ENCODE assay signal across 21 mouse cellular contexts in the genomic region with DNA sequence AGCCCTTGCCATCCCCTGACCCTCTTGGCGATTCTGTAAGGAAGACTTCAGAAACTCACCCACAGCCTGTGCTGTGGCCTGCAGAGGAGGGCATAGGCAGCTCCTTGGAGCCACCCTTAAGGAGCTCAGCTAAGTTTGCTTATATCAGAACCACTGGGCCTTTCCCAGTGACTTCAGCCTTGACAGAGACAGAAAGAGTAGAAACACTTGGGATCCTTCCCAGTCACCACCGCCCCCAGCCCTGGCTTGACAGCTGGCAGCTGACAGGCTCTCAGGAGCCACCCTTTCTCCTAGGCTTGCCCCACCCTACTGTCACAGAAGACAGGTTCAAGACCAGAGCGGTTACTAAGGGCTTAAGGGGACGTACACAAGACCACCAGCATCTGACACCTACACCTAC. TPM values are rescaled to one million over a fixed set of nuclear protein-coding genes. Genes with fewer than 3 reads are reported as not detected.
A peak's percentile ranks its signal among the peaks of the same experiment; 100 is the strongest.
DNase-seq lines count a peak whose midpoint lies in the region; ATAC-seq and TF ChIP-seq lines count a peak whose summit lies in the region.
"Had no signal": no experiment of that assay in that cellular context is flagged by ENCODE, and none has a peak within 500 bp of the region (broad histone marks: within the 10 kb centered on the region; RNA-seq: fewer than 3 reads in every experiment).

No protein-coding gene starts in this region.

- H3K4me3 ChIP-seq in left cerebral cortex, adult 2 months = no peak overlapping the region
- peak overlapping the region; percentile 17 for H3K4me3 ChIP-seq in forebrain, embryonic 11.5 days (ENCODE audit: low read depth, low read length)
- H3K4me3 ChIP-seq in hindbrain, embryonic 14.5 days (replicated peaks; ENCODE audit: low read length) = peak overlapping the region; percentile 36
- peak overlapping the region; percentile 50 for H3K4me3 ChIP-seq in neural tube, embryonic 13.5 days
- H3K4me3 ChIP-seq: embryonic facial prominence, embryonic 13.5 days; stomach, embryonic 15.5 days had no signal

- peak; percentile 25 for DNase-seq in left cerebral cortex, adult 11 months (ENCODE audit: low spot score)
- DNase-seq in left cerebral cortex, adult 2 months (ENCODE audit: extremely low spot score in 1 of 2, low spot score in 2 of 2) = no peak
- DNase-seq in forebrain, embryonic 11.5 days (ENCODE audit: low spot score) = no peak
- DNase-seq in hindbrain, embryonic 14.5 days (ENCODE audit: low spot score) = no peak
- no peak for DNase-seq in lung, postnatal 10 days
- DNase-seq in adrenal gland, postnatal 14 days = no peak
- no peak for DNase-seq in lung, adult 18-20 months
- DNase-seq: cerebellum, adult 9-11 months; kidney, adult 9 months; left cerebral cortex, postnatal 4 days; thymus, postnatal 36 days had no signal

- H3K4me1 ChIP-seq in forebrain, embryonic 11.5 days (replicated peaks; ENCODE audit: control insufficient read depth, insufficient read depth, low read length) = peaks cover 14% of the 10 kb centered on the region; the same call in 1 of the 2 replicates
- peaks cover 37% of the 10 kb centered on the region for H3K4me1 ChIP-seq in hindbrain, embryonic 14.5 days (replicated peaks; ENCODE audit: control insufficient read depth, insufficient read depth, low read length)
- H3K4me1 ChIP-seq in neural tube, embryonic 13.5 days (replicated peaks) = peaks cover 86% of the 10 kb centered on the region

- no peak overlapping the region for H3K9ac ChIP-seq in forebrain, embryonic 11.5 days (ENCODE audit: low read length)
- H3K9ac ChIP-seq in hindbrain, embryonic 14.5 days = no peak overlapping the region
- peak overlapping the region; percentile 78 for H3K9ac ChIP-seq in neural tube, embryonic 13.5 days
- H3K9ac ChIP-seq: embryonic facial prominence, embryonic 13.5 days; liver, embryonic 14.5 days; stomach, embryonic 15.5 days had no signal

- 76% methylated on average over 4 of the region's 4 CpGs for WGBS in forebrain, embryonic 11.5 days
- WGBS in hindbrain, embryonic 14.5 days = 59% methylated on average over 4 of the region's 4 CpGs
- WGBS in neural tube, embryonic 13.5 days = 69% methylated on average over 4 of the region's 4 CpGs

- peak overlapping the region; percentile 38; the same call in 1 of the 2 replicates for H3K4me2 ChIP-seq in forebrain, embryonic 11.5 days (ENCODE audit: low read depth, low read length, severe bottlenecking)
- H3K4me2 ChIP-seq in hindbrain, embryonic 14.5 days (replicated peaks) = peak overlapping the region; percentile 66
- H3K4me2 ChIP-seq in neural tube, embryonic 13.5 days = peak overlapping the region; percentile 86
- H3K4me2 ChIP-seq: embryonic facial prominence, embryonic 13.5 days; stomach, embryonic 15.5 days had no signal

- H3K9me3 ChIP-seq in forebrain, embryonic 11.5 days (ENCODE audit: control insufficient read depth, low read length) = no peaks in the 10 kb centered on the region
- H3K9me3 ChIP-seq in hindbrain, embryonic 14.5 days (ENCODE audit: control insufficient read depth, low read length) = no peaks in the 10 kb centered on the region
- no peaks in the 10 kb centered on the region for H3K9me3 ChIP-seq in neural tube, embryonic 13.5 days
- H3K9me3 ChIP-seq: embryonic facial prominence, embryonic 13.5 days; stomach, embryonic 15.5 days had no signal

- no peak for TF ChIP-seq CTCF in left cerebral cortex, adult 2 months (IDR thresholded peaks at IDR 0.05)

- ATAC-seq in forebrain, embryonic 11.5 days (replicated peaks; ENCODE audit: low FRiP score) = no peak
- ATAC-seq in hindbrain, embryonic 14.5 days (ENCODE audit: low FRiP score) = no peak
- ATAC-seq in neural tube, embryonic 13.5 days (ENCODE audit: low read depth) = no peak
- ATAC-seq: activated CD4-positive, CD25-positive, alpha-beta regulatory T cell, adult 4 months had no signal

- H3K36me3 ChIP-seq in forebrain, embryonic 11.5 days (ENCODE audit: control insufficient read depth, insufficient read depth, low read length) = no peaks in the 10 kb centered on the region
- no peaks in the 10 kb centered on the region for H3K36me3 ChIP-seq in hindbrain, embryonic 14.5 days (replicated peaks; ENCODE audit: control insufficient read depth, insufficient read depth)
- H3K36me3 ChIP-seq in neural tube, embryonic 13.5 days = no peaks in the 10 kb centered on the region
- H3K36me3 ChIP-seq: embryonic facial prominence, embryonic 13.5 days; stomach, embryonic 15.5 days had no signal

- H3K27ac ChIP-seq in left cerebral cortex, adult 2 months = no peak overlapping the region
- no peak overlapping the region for H3K27ac ChIP-seq in forebrain, embryonic 11.5 days (ENCODE audit: low read depth, low read length)
- H3K27ac ChIP-seq in hindbrain, embryonic 14.5 days = no peak overlapping the region
- H3K27ac ChIP-seq in neural tube, embryonic 13.5 days (replicated peaks) = 0 out of 2 replicates have a peak overlapping the region, but pooled peaks have one; percentile 18
- H3K27ac ChIP-seq: embryonic facial prominence, embryonic 13.5 days; liver, embryonic 14.5 days; macrophage; stomach, embryonic 15.5 days had no signal

- H3K27me3 ChIP-seq in forebrain, embryonic 11.5 days (ENCODE audit: control insufficient read depth, insufficient read depth, low read length) = peaks cover 15% of the 10 kb centered on the region
- no peaks in the 10 kb centered on the region for H3K27me3 ChIP-seq in hindbrain, embryonic 14.5 days (ENCODE audit: control insufficient read depth, insufficient read depth, low read length)
- H3K27me3 ChIP-seq in neural tube, embryonic 13.5 days = no peaks in the 10 kb centered on the region

- intact Hi-C loops in left cerebral cortex, adult 2 months (cut with DNase I) = no loop called here

RNA-seq across cellular contexts. Expression of gene Nhlh1, which starts 1.1 kb away (rescaled TPM):
- under 1 TPM; 0.18 to 0.49 TPM for total RNA-seq in left cerebral cortex, adult 2 months (2021)
- 6.0 and 7.6 TPM in 2 replicates for polyA plus RNA-seq in forebrain, embryonic 11.5 days (2014; fragmentation: Nextera tagmentation; extraction: Ambion mirVana)
- polyA plus RNA-seq in hindbrain, embryonic 14.5 days (2014; fragmentation: Nextera tagmentation; extraction: Ambion mirVana) = 2.7 and 3.6 TPM in 2 replicates
- polyA plus RNA-seq in neural tube, embryonic 13.5 days (2015; fragmentation: Nextera tagmentation; extraction: Ambion mirVana) = 10.4 and 10.8 TPM in 2 replicates
- not detected in 2 replicates for total RNA-seq in adrenal gland, postnatal 14 days (2021)
- total RNA-seq: heart, adult 8-10 months; heart, postnatal 25 days; MEL; neutrophil, adult 5-6 weeks had no signal
- polyA plus RNA-seq: activated CD4-positive, CD25-positive, alpha-beta regulatory T cell, adult 4 months; liver, embryonic 14.5 days; macrophage; stomach, embryonic 15.5 days had no signal

RNA-seq across cellular contexts. Expression of gene Copa, which starts 26.1 kb away (rescaled TPM):
- 100 to 1,000 TPM; 138 to 147 TPM for total RNA-seq in left cerebral cortex, adult 2 months (2021)
- 182 and 187 TPM in 2 replicates for polyA plus RNA-seq in forebrain, embryonic 11.5 days (2014; fragmentation: Nextera tagmentation; extraction: Ambion mirVana)
- 161 and 193 TPM in 2 replicates for polyA plus RNA-seq in hindbrain, embryonic 14.5 days (2014; fragmentation: Nextera tagmentation; extraction: Ambion mirVana)
- polyA plus RNA-seq in neural tube, embryonic 13.5 days (2015; fragmentation: Nextera tagmentation; extraction: Ambion mirVana) = 183 and 199 TPM in 2 replicates
- 161 TPM in 2 replicates for total RNA-seq in adrenal gland, postnatal 14 days (2021)

RNA-seq across cellular contexts. Expression of gene Ncstn, which starts 26.3 kb away (rescaled TPM):
- total RNA-seq in left cerebral cortex, adult 2 months (2021) = 10 to 100 TPM; 61.5 to 65.4 TPM
- polyA plus RNA-seq in forebrain, embryonic 11.5 days (2014; fragmentation: Nextera tagmentation; extraction: Ambion mirVana) = 107 and 117 TPM in 2 replicates
- 106 and 111 TPM in 2 replicates for polyA plus RNA-seq in hindbrain, embryonic 14.5 days (2014; fragmentation: Nextera tagmentation; extraction: Ambion mirVana)
- polyA plus RNA-seq in neural tube, embryonic 13.5 days (2015; fragmentation: Nextera tagmentation; extraction: Ambion mirVana) = 123 and 124 TPM in 2 replicates
- total RNA-seq in adrenal gland, postnatal 14 days (2021) = 89.8 and 101 TPM in 2 replicates

RNA-seq across cellular contexts. Expression of gene Vangl2, which starts 28.0 kb away (rescaled TPM):
- total RNA-seq in left cerebral cortex, adult 2 months (2021) = 10 to 100 TPM; 12.5 to 14.5 TPM
- 47.0 and 49.3 TPM in 2 replicates for polyA plus RNA-seq in forebrain, embryonic 11.5 days (2014; fragmentation: Nextera tagmentation; extraction: Ambion mirVana)
- polyA plus RNA-seq in hindbrain, embryonic 14.5 days (2014; fragmentation: Nextera tagmentation; extraction: Ambion mirVana) = 48.9 and 49.5 TPM in 2 replicates
- polyA plus RNA-seq in neural tube, embryonic 13.5 days (2015; fragmentation: Nextera tagmentation; extraction: Ambion mirVana) = 46.8 and 50.5 TPM in 2 replicates
- 4.6 and 6.8 TPM in 2 replicates for total RNA-seq in adrenal gland, postnatal 14 days (2021)
